In the genomic region with DNA sequence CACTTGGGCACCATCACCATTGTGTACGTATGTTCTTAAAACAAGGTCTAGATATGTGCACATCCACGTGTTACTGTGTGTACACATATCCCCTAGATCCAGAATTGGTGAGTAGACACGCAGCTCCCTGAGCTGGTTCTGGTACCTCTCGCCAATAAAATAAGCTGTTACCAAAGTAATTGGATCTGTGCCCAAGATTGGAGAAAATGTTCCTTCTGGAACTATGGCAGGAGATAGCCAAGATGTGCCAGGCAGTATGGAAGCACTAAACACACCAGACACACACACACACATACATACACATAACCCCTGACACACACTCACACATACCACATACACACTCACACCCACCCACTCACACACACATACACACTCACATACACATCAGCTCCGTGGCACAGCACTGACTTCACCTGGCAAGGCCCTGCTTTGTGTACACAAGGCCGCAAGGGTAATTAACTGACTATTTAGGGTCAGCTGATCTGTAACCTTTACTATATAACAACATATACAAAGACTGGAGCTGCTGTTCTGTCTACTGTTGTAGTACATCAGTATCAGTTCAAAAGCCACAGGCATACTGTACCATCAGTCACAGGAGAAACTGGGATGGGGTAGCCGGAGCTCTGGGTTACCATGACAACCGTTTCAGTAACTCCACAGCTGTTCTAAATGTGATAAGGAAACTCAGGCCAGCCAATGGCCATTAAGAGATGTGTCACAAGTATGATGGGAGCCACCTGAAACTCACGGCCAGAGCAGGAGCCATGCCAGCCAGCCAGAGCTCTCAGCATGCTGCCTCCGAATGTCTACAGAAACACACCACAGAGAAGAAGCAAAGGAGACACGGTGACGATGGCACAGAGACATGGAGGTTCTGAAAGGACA, we compare ENCODE assay signal across 13 mouse cellular contexts. TPM values are rescaled to one million over a fixed set of nuclear protein-coding genes. Genes with fewer than 3 reads are reported as not detected.
DNase-seq lines count a peak whose midpoint lies in the region; ATAC-seq and TF ChIP-seq lines count a peak whose summit lies in the region.
"Had no signal": no experiment of that assay in that cellular context is flagged by ENCODE, and none has a peak within 500 bp of the region (broad histone marks: within the 10 kb centered on the region; RNA-seq: fewer than 3 reads in every experiment).

No protein-coding gene starts in this region.

- no peak for DNase-seq in forebrain, embryonic 11.5 days (ENCODE audit: low spot score)
- DNase-seq in kidney, adult 9 months = no peak
- DNase-seq in stomach, postnatal 0 days (ENCODE audit: low spot score) = no peak
- no peak for DNase-seq in urinary bladder, adult 18-20 months (ENCODE audit: low spot score in 2 of 2)
- DNase-seq: kidney, postnatal 14 days; lung, postnatal 10 days had no signal

- no peak for TF ChIP-seq EP300 in stomach, postnatal 0 days (optimal IDR thresholded peaks at IDR 0.05)

- no peak overlapping the region for H3K4me3 ChIP-seq in forebrain, embryonic 13.5 days
- H3K4me3 ChIP-seq in forebrain, embryonic 11.5 days (ENCODE audit: low read depth, low read length) = no peak overlapping the region
- no peak overlapping the region for H3K4me3 ChIP-seq in kidney, embryonic 14.5 days (ENCODE audit: low read length)
- no peak overlapping the region for H3K4me3 ChIP-seq in stomach, embryonic 16.5 days (replicated peaks; ENCODE audit: low read length)
- H3K4me3 ChIP-seq in stomach, postnatal 0 days (ENCODE audit: low read depth, low read length) = no peak overlapping the region
- no peak overlapping the region for H3K4me3 ChIP-seq in neural tube, embryonic 15.5 days (replicated peaks)
- H3K4me3 ChIP-seq: limb, embryonic 13.5 days had no signal

- H3K4me2 ChIP-seq in forebrain, embryonic 13.5 days = no peak overlapping the region
- H3K4me2 ChIP-seq in forebrain, embryonic 11.5 days (ENCODE audit: low read depth, low read length, severe bottlenecking) = no peak overlapping the region
- H3K4me2 ChIP-seq in kidney, embryonic 14.5 days (replicated peaks; ENCODE audit: low read depth, low read length) = no peak overlapping the region
- no peak overlapping the region for H3K4me2 ChIP-seq in stomach, embryonic 16.5 days (ENCODE audit: low read depth, low read length)
- no peak overlapping the region for H3K4me2 ChIP-seq in stomach, postnatal 0 days (replicated peaks; ENCODE audit: low read depth)
- no peak overlapping the region for H3K4me2 ChIP-seq in neural tube, embryonic 15.5 days
- H3K4me2 ChIP-seq: heart, embryonic 11.5 days; limb, embryonic 13.5 days had no signal

- WGBS in forebrain, embryonic 13.5 days = 82% methylated on average over 12 of the region's 12 CpGs
- 88% methylated on average over 12 of the region's 12 CpGs for WGBS in forebrain, embryonic 11.5 days
- WGBS in kidney, embryonic 14.5 days = 81% methylated on average over 12 of the region's 12 CpGs
- 55% methylated on average over 12 of the region's 12 CpGs for WGBS in stomach, embryonic 16.5 days
- 56% methylated on average over 12 of the region's 12 CpGs for WGBS in stomach, postnatal 0 days
- 68% methylated on average over 12 of the region's 12 CpGs for WGBS in neural tube, embryonic 15.5 days

- TF ChIP-seq CTCF in stomach, postnatal 0 days (IDR thresholded peaks at IDR 0.05; ENCODE audit: low read depth) = no peak

- H3K4me1 ChIP-seq in forebrain, embryonic 13.5 days = peaks cover 19% of the 10 kb centered on the region
- H3K4me1 ChIP-seq in forebrain, embryonic 11.5 days (replicated peaks; ENCODE audit: control insufficient read depth, insufficient read depth, low read length) = 0 out of 2 replicates have a peak, but pooled peaks cover 2% of the 10 kb centered on the region
- H3K4me1 ChIP-seq in kidney, embryonic 14.5 days (ENCODE audit: control insufficient read depth, insufficient read depth, low read length) = 0 out of 2 replicates have a peak, but pooled peaks cover 3% of the 10 kb centered on the region
- peaks cover 15% of the 10 kb centered on the region for H3K4me1 ChIP-seq in stomach, embryonic 16.5 days (ENCODE audit: control insufficient read depth, insufficient read depth, low read length)
- H3K4me1 ChIP-seq in stomach, postnatal 0 days (replicated peaks; ENCODE audit: control insufficient read depth, insufficient read depth) = no peaks in the 10 kb centered on the region; the same call in 1 of the 2 replicates
- H3K4me1 ChIP-seq in neural tube, embryonic 15.5 days = peaks cover 20% of the 10 kb centered on the region

- no peaks in the 10 kb centered on the region for H3K9me3 ChIP-seq in forebrain, embryonic 13.5 days (replicated peaks)
- H3K9me3 ChIP-seq in forebrain, embryonic 11.5 days (ENCODE audit: control insufficient read depth, low read length) = no peaks in the 10 kb centered on the region
- H3K9me3 ChIP-seq in kidney, embryonic 14.5 days (ENCODE audit: control insufficient read depth, low read length) = no peaks in the 10 kb centered on the region
- no peaks in the 10 kb centered on the region for H3K9me3 ChIP-seq in stomach, embryonic 16.5 days (replicated peaks; ENCODE audit: control insufficient read depth, low read length)
- H3K9me3 ChIP-seq in stomach, postnatal 0 days (ENCODE audit: control insufficient read depth, low read length) = no peaks in the 10 kb centered on the region
- no peaks in the 10 kb centered on the region for H3K9me3 ChIP-seq in neural tube, embryonic 15.5 days (replicated peaks)
- H3K9me3 ChIP-seq: limb, embryonic 13.5 days had no signal

- H3K36me3 ChIP-seq in forebrain, embryonic 13.5 days (ENCODE audit: poor library complexity, severe bottlenecking) = no peaks in the 10 kb centered on the region
- no peaks in the 10 kb centered on the region for H3K36me3 ChIP-seq in forebrain, embryonic 11.5 days (ENCODE audit: control insufficient read depth, insufficient read depth, low read length)
- no peaks in the 10 kb centered on the region for H3K36me3 ChIP-seq in kidney, embryonic 14.5 days (ENCODE audit: control insufficient read depth, insufficient read depth, low read length)
- no peaks in the 10 kb centered on the region for H3K36me3 ChIP-seq in stomach, embryonic 16.5 days (ENCODE audit: control insufficient read depth, insufficient read depth, low read length)
- H3K36me3 ChIP-seq in stomach, postnatal 0 days (ENCODE audit: control insufficient read depth, insufficient read depth, low read length) = no peaks in the 10 kb centered on the region
- H3K36me3 ChIP-seq in neural tube, embryonic 15.5 days = no peaks in the 10 kb centered on the region
- H3K36me3 ChIP-seq: limb, embryonic 13.5 days had no signal

- H3K9ac ChIP-seq in forebrain, embryonic 13.5 days = no peak overlapping the region
- H3K9ac ChIP-seq in forebrain, embryonic 11.5 days (ENCODE audit: low read length) = no peak overlapping the region
- no peak overlapping the region for H3K9ac ChIP-seq in kidney, embryonic 14.5 days (ENCODE audit: low read depth, low read length)
- no peak overlapping the region for H3K9ac ChIP-seq in stomach, embryonic 16.5 days (ENCODE audit: low read length)
- H3K9ac ChIP-seq in stomach, postnatal 0 days (ENCODE audit: low read length) = no peak overlapping the region
- no peak overlapping the region for H3K9ac ChIP-seq in neural tube, embryonic 15.5 days (replicated peaks)
- H3K9ac ChIP-seq: limb, embryonic 13.5 days had no signal

- ATAC-seq in forebrain, embryonic 13.5 days = peak; percentile 60
- no peak for ATAC-seq in forebrain, embryonic 11.5 days (replicated peaks; ENCODE audit: low FRiP score)
- ATAC-seq in kidney, embryonic 14.5 days (ENCODE audit: low FRiP score, low TSS enrichment) = peak; percentile 28; the same call in 1 of the 2 replicates
- ATAC-seq in stomach, embryonic 16.5 days (ENCODE audit: insufficient read depth, low FRiP score) = peak; percentile 24; the same call in 1 of the 2 replicates
- ATAC-seq in stomach, postnatal 0 days (ENCODE audit: low FRiP score, low TSS enrichment) = no peak
- 0 out of 2 replicates have a peak, but pooled peaks have one; percentile 42 for ATAC-seq in neural tube, embryonic 15.5 days (ENCODE audit: low FRiP score)
- ATAC-seq: inflammation-experienced regulatory T-cells, adult 6 months had no signal

- H3K27ac ChIP-seq in forebrain, embryonic 13.5 days = no peak overlapping the region
- no peak overlapping the region for H3K27ac ChIP-seq in forebrain, embryonic 11.5 days (ENCODE audit: low read depth, low read length)
- H3K27ac ChIP-seq in kidney, embryonic 14.5 days (ENCODE audit: low read depth, low read length) = no peak overlapping the region
- H3K27ac ChIP-seq in stomach, embryonic 16.5 days (ENCODE audit: low read length) = no peak overlapping the region
- no peak overlapping the region for H3K27ac ChIP-seq in stomach, postnatal 0 days (replicated peaks)
- H3K27ac ChIP-seq in neural tube, embryonic 15.5 days (replicated peaks) = no peak overlapping the region
- H3K27ac ChIP-seq: limb, embryonic 13.5 days had no signal

- H3K27me3 ChIP-seq in forebrain, embryonic 13.5 days = no peaks in the 10 kb centered on the region
- no peaks in the 10 kb centered on the region for H3K27me3 ChIP-seq in forebrain, embryonic 11.5 days (ENCODE audit: control insufficient read depth, insufficient read depth, low read length)
- H3K27me3 ChIP-seq in kidney, embryonic 14.5 days (ENCODE audit: control insufficient read depth, insufficient read depth, low read length) = no peaks in the 10 kb centered on the region
- no peaks in the 10 kb centered on the region for H3K27me3 ChIP-seq in stomach, embryonic 16.5 days (ENCODE audit: control insufficient read depth, insufficient read depth, low read length)
- no peaks in the 10 kb centered on the region for H3K27me3 ChIP-seq in stomach, postnatal 0 days (ENCODE audit: control insufficient read depth, insufficient read depth, low read length)
- H3K27me3 ChIP-seq in neural tube, embryonic 15.5 days (replicated peaks) = no peaks in the 10 kb centered on the region
- H3K27me3 ChIP-seq: limb, embryonic 13.5 days had no signal

RNA-seq across cellular contexts. Expression of a gene that starts 38.6 kb away (rescaled TPM):
- 6.1 and 6.9 TPM in 2 replicates for polyA plus RNA-seq in forebrain, embryonic 13.5 days (2015; fragmentation: Nextera tagmentation; extraction: Ambion mirVana)
- 6.5 and 7.0 TPM in 2 replicates for polyA plus RNA-seq in forebrain, embryonic 11.5 days (2014; fragmentation: Nextera tagmentation; extraction: Ambion mirVana)
- polyA plus RNA-seq in kidney, embryonic 14.5 days (2014; fragmentation: Nextera tagmentation; extraction: Ambion mirVana) = 6.4 and 12.2 TPM in 2 replicates
- polyA plus RNA-seq in stomach, embryonic 16.5 days (2015; fragmentation: Nextera tagmentation; extraction: Ambion mirVana) = 10.3 and 11.6 TPM in 2 replicates
- polyA plus RNA-seq in stomach, postnatal 0 days (2015; fragmentation: Nextera tagmentation; extraction: Ambion mirVana) = 5.3 and 7.3 TPM in 2 replicates
- 12.2 and 12.7 TPM in 2 replicates for polyA plus RNA-seq in neural tube, embryonic 15.5 days (2015; fragmentation: Nextera tagmentation; extraction: Ambion mirVana)

Comparison
In these comparisons a context has a peak if more than half of its experiments do, and no peak if none do; other contexts are left out.
1. ATAC-seq: peak in forebrain, embryonic 13.5 days (single experiment), kidney, embryonic 14.5 days (single experiment), stomach, embryonic 16.5 days (single experiment) and neural tube, embryonic 15.5 days (single experiment); none in forebrain, embryonic 11.5 days (single experiment) and stomach, postnatal 0 days (single experiment).